Comparison of ENCODE assay signal across 25 mouse cellular contexts in the genomic region with DNA sequence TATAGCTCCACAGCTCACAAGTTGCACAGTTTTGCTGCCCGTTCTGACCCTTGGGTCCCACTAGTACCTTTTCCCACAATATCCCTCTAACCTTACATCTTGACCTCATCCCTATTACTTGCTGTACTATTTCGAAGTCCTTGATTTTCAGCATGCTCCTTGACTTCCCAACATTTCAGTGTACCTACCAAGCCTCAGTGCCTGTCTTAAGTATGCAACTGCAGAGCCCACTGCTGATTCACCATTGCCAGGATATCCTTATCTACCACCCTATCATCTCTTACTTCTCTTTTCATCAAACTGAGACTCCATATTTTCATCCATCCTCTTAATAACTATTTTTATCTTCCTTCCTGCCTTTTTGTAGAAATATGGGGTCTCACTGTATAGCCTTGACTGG. TPM values are rescaled to one million over a fixed set of nuclear protein-coding genes. Genes with fewer than 3 reads are reported as not detected.
"Had no signal": no experiment of that assay in that cellular context is flagged by ENCODE, and none has a peak within 500 bp of the region (broad histone marks: within the 10 kb centered on the region; RNA-seq: fewer than 3 reads in every experiment).

No protein-coding gene starts in this region.

- H3K4me3 ChIP-seq: gastrocnemius, adult 2 months; heart, embryonic 10.5 days; heart, embryonic 12.5 days; hindbrain, embryonic 13.5 days; hindbrain, embryonic 15.5 days; kidney, embryonic 15.5 days; limb, embryonic 13.5 days; limb, embryonic 15.5 days; liver, embryonic 12.5 days had no signal

- H3K4me1 ChIP-seq: heart, embryonic 10.5 days; heart, embryonic 12.5 days; hindbrain, embryonic 13.5 days; hindbrain, embryonic 15.5 days; kidney, embryonic 15.5 days; limb, embryonic 13.5 days; limb, embryonic 15.5 days; liver, embryonic 12.5 days had no signal

- H3K27ac ChIP-seq: gastrocnemius, adult 2 months; heart, embryonic 10.5 days; hindbrain, embryonic 13.5 days; hindbrain, embryonic 15.5 days; hindbrain, postnatal 0 days; kidney, embryonic 15.5 days; kidney, postnatal 0 days; limb, embryonic 13.5 days; limb, embryonic 15.5 days; liver, embryonic 12.5 days had no signal

- DNase-seq: gastrocnemius, adult 2 months; gastrocnemius, postnatal 10 days; gastrocnemius, postnatal 25 days; heart, postnatal 14 days; heart, postnatal 36 days; kidney, adult 11 months; kidney, adult 2 months; kidney, adult 9 months; kidney, postnatal 14 days; kidney, postnatal 36 days; layer of hippocampus, adult 9-11 months; layer of hippocampus, postnatal 36 days; left cerebral cortex, postnatal 4 days had no signal

RNA-seq across cellular contexts. Expression of a gene that starts 9.8 kb away (rescaled TPM):
- total RNA-seq: liver, adult 2 months had no signal
- polyA plus RNA-seq: limb, embryonic 11.5 days; liver, adult 2 months had no signal
